Mouse (Mus musculus): ENCODE results near the gene Zscan12. TPM values are rescaled to one million over a fixed set of nuclear protein-coding genes. Genes with fewer than 3 reads are reported as not detected.

Gene Zscan12
- polyA plus RNA-seq, 1 experiment from 2014 or later: 10.1 TPM

Small RNA genes within 50 kb of the gene (microRNA-seq; reads per million reads assigned to microRNA genes)
- not detected for gene Mir6942

Other genes with a start within 250 kb of the Zscan12 start
- gene Olfr263, start 233.2 kb upstream of the Zscan12 start, polyA plus RNA-seq (2014; fragmentation: Nextera tagmentation; extraction: Ambion mirVana): not detected in 2 replicates
- gene Olfr1368, start 217.0 kb upstream of the Zscan12 start, polyA plus RNA-seq (2014; fragmentation: Nextera tagmentation; extraction: Ambion mirVana): not detected in 2 replicates
- gene Trim27, start 183.4 kb upstream of the Zscan12 start, polyA plus RNA-seq (2014; fragmentation: Nextera tagmentation; extraction: Ambion mirVana): 167 and 169 TPM in 2 replicates
- not detected in 2 replicates for gene Gpx5, start 70.1 kb upstream of the Zscan12 start, polyA plus RNA-seq (2014; fragmentation: Nextera tagmentation; extraction: Ambion mirVana)
- gene Gpx6, start 50.7 kb upstream of the Zscan12 start, polyA plus RNA-seq (2014; fragmentation: Nextera tagmentation; extraction: Ambion mirVana): 0.43 TPM in 1 of 2 replicates, not detected in the other
- not detected in 2 replicates for gene Olfr1367, start 15.9 kb upstream of the Zscan12 start, polyA plus RNA-seq (2014; fragmentation: Nextera tagmentation; extraction: Ambion mirVana)
- 72.2 and 74.6 TPM in 2 replicates for gene Zkscan3, start 39.9 kb downstream of the Zscan12 start, polyA plus RNA-seq (2014; fragmentation: Nextera tagmentation; extraction: Ambion mirVana)
- gene Pgbd1, start 78.2 kb downstream of the Zscan12 start, polyA plus RNA-seq (2014; fragmentation: Nextera tagmentation; extraction: Ambion mirVana): 2.7 and 3.2 TPM in 2 replicates
- 23.0 and 29.7 TPM in 2 replicates for gene Zscan26, start 90.9 kb downstream of the Zscan12 start, polyA plus RNA-seq (2014; fragmentation: Nextera tagmentation; extraction: Ambion mirVana)
- 2.1 and 2.6 TPM in 2 replicates for gene Nkapl, start 105.7 kb downstream of the Zscan12 start, polyA plus RNA-seq (2014; fragmentation: Nextera tagmentation; extraction: Ambion mirVana)
- 3.3 and 3.4 TPM in 2 replicates for gene Zkscan4, start 116.1 kb downstream of the Zscan12 start, polyA plus RNA-seq (2014; fragmentation: Nextera tagmentation; extraction: Ambion mirVana)
- not detected in 2 replicates for gene Gm10065, start 116.6 kb downstream of the Zscan12 start, polyA plus RNA-seq (2014; fragmentation: Nextera tagmentation; extraction: Ambion mirVana)
- 0.22 and 0.32 TPM in 2 replicates for gene AK157302, start 132.4 kb downstream of the Zscan12 start, polyA plus RNA-seq (2014; fragmentation: Nextera tagmentation; extraction: Ambion mirVana)
- 5.6 and 8.3 TPM in 2 replicates for gene Gm11273, start 138.6 kb downstream of the Zscan12 start, polyA plus RNA-seq (2014; fragmentation: Nextera tagmentation; extraction: Ambion mirVana)
- 8.2 and 9.6 TPM in 2 replicates for gene Zkscan8, start 168.3 kb downstream of the Zscan12 start, polyA plus RNA-seq (2014; fragmentation: Nextera tagmentation; extraction: Ambion mirVana)
- gene Olfr1366, start 180.0 kb downstream of the Zscan12 start, polyA plus RNA-seq (2014; fragmentation: Nextera tagmentation; extraction: Ambion mirVana): 0.05 and 0.16 TPM in 2 replicates
- not detected in 2 replicates for gene Olfr1535, start 197.1 kb downstream of the Zscan12 start, polyA plus RNA-seq (2014; fragmentation: Nextera tagmentation; extraction: Ambion mirVana)
- gene Olfr1364, start 218.9 kb downstream of the Zscan12 start, polyA plus RNA-seq (2014; fragmentation: Nextera tagmentation; extraction: Ambion mirVana): not detected in 2 replicates